Comparison of ENCODE assay signal across 22 mouse cellular contexts in the genomic region with DNA sequence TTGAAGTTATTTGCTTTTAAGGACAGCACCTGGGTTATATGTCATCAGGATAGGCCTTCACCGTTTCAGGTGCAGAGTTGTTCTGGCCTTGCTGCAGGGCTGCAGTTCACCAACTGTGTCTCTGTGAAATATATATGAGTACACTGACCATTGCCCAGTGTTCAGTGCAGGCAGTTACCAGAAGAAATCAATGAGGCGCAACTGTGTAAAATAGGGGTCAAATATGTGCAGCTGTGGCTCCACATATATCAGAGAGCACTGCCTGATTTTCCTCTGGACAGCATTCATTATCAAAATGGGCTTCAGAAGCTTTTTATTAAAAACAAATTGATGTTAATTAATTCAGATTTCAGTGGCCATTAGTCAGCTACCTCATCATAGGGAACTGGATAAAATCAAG.
A peak's percentile ranks its signal among the peaks of the same experiment; 100 is the strongest.
DNase-seq lines count a peak whose midpoint lies in the region; ATAC-seq lines count a peak whose summit lies in the region.
"Had no signal": no experiment of that assay in that cellular context is flagged by ENCODE, and none has a peak within 500 bp of the region (broad histone marks: within the 10 kb centered on the region; RNA-seq: fewer than 3 reads in every experiment).

No protein-coding gene starts in this region.

- WGBS in hindbrain, embryonic 12.5 days = 72% methylated on average over 2 of the region's 2 CpGs
- 90% methylated on average over 2 of the region's 2 CpGs for WGBS in hindbrain, embryonic 10.5 days
- WGBS in neural tube, embryonic 11.5 days = 68% methylated on average over 2 of the region's 2 CpGs
- WGBS in neural tube, embryonic 15.5 days = 69% methylated on average over 2 of the region's 2 CpGs

- no peak overlapping the region for H3K4me2 ChIP-seq in hindbrain, embryonic 12.5 days (replicated peaks)
- no peak overlapping the region for H3K4me2 ChIP-seq in neural tube, embryonic 11.5 days (ENCODE audit: low read depth)
- H3K4me2 ChIP-seq in neural tube, embryonic 15.5 days = no peak overlapping the region
- H3K4me2 ChIP-seq: embryonic facial prominence, embryonic 13.5 days; embryonic facial prominence, embryonic 15.5 days; forebrain, embryonic 12.5 days had no signal

- H3K4me3 ChIP-seq in hindbrain, embryonic 12.5 days = no peak overlapping the region
- no peak overlapping the region for H3K4me3 ChIP-seq in hindbrain, embryonic 10.5 days
- H3K4me3 ChIP-seq in neural tube, embryonic 11.5 days (ENCODE audit: low read depth, low read length) = no peak overlapping the region
- H3K4me3 ChIP-seq in neural tube, embryonic 15.5 days (replicated peaks) = no peak overlapping the region
- H3K4me3 ChIP-seq: embryonic facial prominence, embryonic 13.5 days; embryonic facial prominence, embryonic 15.5 days; erythroblast, embryonic 14.5 days; forebrain, embryonic 10.5 days; forebrain, embryonic 12.5 days had no signal

- H3K27ac ChIP-seq in hindbrain, embryonic 12.5 days = no peak overlapping the region
- no peak overlapping the region for H3K27ac ChIP-seq in hindbrain, embryonic 10.5 days
- no peak overlapping the region for H3K27ac ChIP-seq in neural tube, embryonic 11.5 days (ENCODE audit: low read depth, low read length)
- H3K27ac ChIP-seq in neural tube, embryonic 15.5 days (replicated peaks) = no peak overlapping the region
- H3K27ac ChIP-seq: embryonic facial prominence, embryonic 13.5 days; embryonic facial prominence, embryonic 15.5 days; forebrain, embryonic 10.5 days; forebrain, embryonic 12.5 days had no signal

- H3K27me3 ChIP-seq in hindbrain, embryonic 12.5 days = no peaks in the 10 kb centered on the region
- no peaks in the 10 kb centered on the region for H3K27me3 ChIP-seq in hindbrain, embryonic 10.5 days (ENCODE audit: insufficient read depth, poor library complexity, severe bottlenecking)
- no peaks in the 10 kb centered on the region for H3K27me3 ChIP-seq in neural tube, embryonic 11.5 days (ENCODE audit: control insufficient read depth, insufficient read depth, low read length)
- H3K27me3 ChIP-seq in neural tube, embryonic 15.5 days (replicated peaks) = no peaks in the 10 kb centered on the region
- H3K27me3 ChIP-seq: embryonic facial prominence, embryonic 13.5 days; embryonic facial prominence, embryonic 15.5 days; forebrain, embryonic 12.5 days had no signal

- H3K9me3 ChIP-seq in hindbrain, embryonic 12.5 days (replicated peaks) = no peaks in the 10 kb centered on the region
- H3K9me3 ChIP-seq in hindbrain, embryonic 10.5 days = no peaks in the 10 kb centered on the region
- H3K9me3 ChIP-seq in neural tube, embryonic 11.5 days (ENCODE audit: control insufficient read depth, low read length) = no peaks in the 10 kb centered on the region
- no peaks in the 10 kb centered on the region for H3K9me3 ChIP-seq in neural tube, embryonic 15.5 days (replicated peaks)
- H3K9me3 ChIP-seq: embryonic facial prominence, embryonic 13.5 days; embryonic facial prominence, embryonic 15.5 days; forebrain, embryonic 10.5 days had no signal

- H3K36me3 ChIP-seq in hindbrain, embryonic 12.5 days = no peaks in the 10 kb centered on the region
- no peaks in the 10 kb centered on the region for H3K36me3 ChIP-seq in hindbrain, embryonic 10.5 days
- no peaks in the 10 kb centered on the region for H3K36me3 ChIP-seq in neural tube, embryonic 11.5 days (ENCODE audit: control insufficient read depth, insufficient read depth, low read length)
- no peaks in the 10 kb centered on the region for H3K36me3 ChIP-seq in neural tube, embryonic 15.5 days
- H3K36me3 ChIP-seq: embryonic facial prominence, embryonic 13.5 days; embryonic facial prominence, embryonic 15.5 days; forebrain, embryonic 10.5 days; forebrain, embryonic 12.5 days had no signal

- H3K4me1 ChIP-seq in hindbrain, embryonic 12.5 days = no peaks in the 10 kb centered on the region
- no peaks in the 10 kb centered on the region for H3K4me1 ChIP-seq in hindbrain, embryonic 10.5 days (replicated peaks)
- H3K4me1 ChIP-seq in neural tube, embryonic 11.5 days (ENCODE audit: control insufficient read depth, insufficient read depth, low read length) = no peaks in the 10 kb centered on the region
- no peaks in the 10 kb centered on the region for H3K4me1 ChIP-seq in neural tube, embryonic 15.5 days
- H3K4me1 ChIP-seq: embryonic facial prominence, embryonic 13.5 days; embryonic facial prominence, embryonic 15.5 days; forebrain, embryonic 10.5 days; forebrain, embryonic 12.5 days had no signal

- DNase-seq in embryo, embryonic 11 days = peak; percentile 0
- DNase-seq in embryo, embryonic 10 days (ENCODE audit: low spot score) = no peak
- no peak for DNase-seq in hindbrain, embryonic 10.5 days (ENCODE audit: low spot score)
- DNase-seq in neural tube, embryonic 11.5 days (ENCODE audit: low spot score) = no peak
- DNase-seq: adrenal gland, adult 2 months; adrenal gland, postnatal 10 days; adrenal gland, postnatal 25 days; cerebellum, adult 11 months; cerebellum, adult 18-20 months; cerebellum, adult 8-10 months; cerebellum, adult 9-11 months; cerebellum, postnatal 14 days; cerebellum, postnatal 36 days had no signal

- no peak overlapping the region for H3K9ac ChIP-seq in hindbrain, embryonic 12.5 days
- H3K9ac ChIP-seq in neural tube, embryonic 11.5 days (ENCODE audit: low read length) = no peak overlapping the region
- H3K9ac ChIP-seq in neural tube, embryonic 15.5 days (replicated peaks) = no peak overlapping the region
- H3K9ac ChIP-seq: embryonic facial prominence, embryonic 13.5 days; embryonic facial prominence, embryonic 15.5 days; forebrain, embryonic 12.5 days had no signal

- peak; percentile 67; the same call in 1 of the 2 replicates for ATAC-seq in hindbrain, embryonic 12.5 days (ENCODE audit: low FRiP score)
- ATAC-seq in neural tube, embryonic 11.5 days (ENCODE audit: insufficient read depth, low FRiP score, low TSS enrichment) = peak; percentile 65; the same call in 1 of the 2 replicates
- no peak for ATAC-seq in neural tube, embryonic 15.5 days (ENCODE audit: low FRiP score)
- ATAC-seq: forebrain, embryonic 14.5 days; forebrain, embryonic 16.5 days had no signal
